Mouse (Mus musculus) liver, embryonic 11.5 days (tissue): ENCODE measurements at regions not wholly inside any gene's neighbourhood (a gene's known extent, or its start where the extent isn't known, plus 50 kb on each side); places are given as distances from the start of the nearest gene placed in this dataset.
"Not testable (repeated sequence)": the region's sequence is repeated elsewhere in the genome, so short reads cannot be mapped to it uniquely, and the experiment has no call there.

Source experiments
- ATAC-seq: fragments of 200-750 bp; cut with Nextera tagmentation; replicated peaks from 2 replicates; pipeline ENCODE4 v1.8.0; 2017; ENCODE audit warnings: moderate number of reproducible peaks, mild to moderate bottlenecking, moderate TSS enrichment, moderate library complexity; ENCODE audit not compliant: low FRiP score
- DNase-seq: peaks from one replicate; pipeline ENCODE4 v3.0.0-alpha.2; 2017; ENCODE audit warnings: low spot score
- H3K27ac ChIP-seq: fragments of 300-500 bp; sonication (generic); 2 replicates; pipeline ENCODE4 v1.5.1; 2014; ENCODE audit warnings: mild to moderate bottlenecking, low read depth, low read length, control low read depth
- H3K27me3 ChIP-seq: fragments of 300-500 bp; sonication (generic); replicated peaks from 2 replicates; pipeline ENCODE4 v1.6.1; 2014; ENCODE audit warnings: low read length, mixed read lengths; ENCODE audit not compliant: control insufficient read depth, insufficient read depth
- H3K36me3 ChIP-seq: fragments of 300-500 bp; sonication (generic); 2 replicates; pipeline ENCODE4 v1.6.1; 2014; ENCODE audit warnings: mild to moderate bottlenecking, low read length, moderate library complexity, mixed read lengths; ENCODE audit not compliant: control insufficient read depth, insufficient read depth
- H3K4me1 ChIP-seq: fragments of 300-500 bp; sonication (generic); replicated peaks from 2 replicates; pipeline ENCODE4 v1.6.1; 2014; ENCODE audit warnings: low read length, mixed read lengths; ENCODE audit not compliant: control insufficient read depth, insufficient read depth
- H3K4me2 ChIP-seq: fragments of 300-500 bp; sonication (generic); 2 replicates; pipeline ENCODE4 v1.6.1; 2014; ENCODE audit warnings: mild to moderate bottlenecking, control low read depth, moderate library complexity
- H3K4me3 ChIP-seq: fragments of 300-500 bp; sonication (generic); 2 replicates; pipeline ENCODE4 v1.5.1; 2014; ENCODE audit warnings: low read depth, low read length, control low read depth
- H3K9ac ChIP-seq: fragments of 300-500 bp; sonication (generic); 2 replicates; pipeline ENCODE4 v1.6.1; 2014; ENCODE audit warnings: low read depth, low read length, control low read depth
- H3K9me3 ChIP-seq: fragments of 300-500 bp; sonication (generic); 2 replicates; pipeline ENCODE4 v1.6.1; 2016; ENCODE audit warnings: low read length, inconsistent platforms, mixed read lengths; ENCODE audit not compliant: control insufficient read depth
- WGBS: fragments of 180-500 bp; shearing (Covaris S2); extraction: QIAGEN DNeasy Blood & Tissue Kit; methylation state at CpG from one replicate; pipeline ENCODE4 v1.1.7; 2014; 5-methylcytosine and 5-hydroxymethylcytosine counted together

DNA sequence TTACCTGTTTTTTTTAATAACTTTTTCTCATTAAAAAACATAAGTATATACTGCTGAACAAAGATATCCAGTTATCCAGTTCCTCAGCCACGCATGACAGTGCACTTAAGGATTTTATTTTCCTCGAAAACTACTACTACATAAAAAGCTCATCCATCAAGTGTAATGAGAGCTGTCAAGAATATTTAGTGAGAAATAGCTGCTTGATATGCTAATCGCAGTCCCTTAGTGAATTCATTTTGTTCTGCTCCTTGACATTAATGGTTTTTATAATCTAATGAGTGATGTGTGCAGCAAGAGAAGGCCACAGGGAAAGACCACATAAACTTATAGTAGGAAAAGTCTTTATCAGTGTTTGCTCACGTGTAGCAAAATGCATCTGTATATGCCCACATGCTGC, 754.0 kb upstream of the Slc39a10 start:
- Histone ChIP-seq H3K36me3 (no peaks in the 10 kb centered on the region), H3K4me3 (no peak overlapping the region), H3K9me3 (no peaks in the 10 kb centered on the region), H3K4me1 (no peaks in the 10 kb centered on the region), H3K9ac (no peak overlapping the region), H3K27ac (no peak overlapping the region), H3K27me3 (no peaks in the 10 kb centered on the region), H3K4me2 (no peak overlapping the region)
- no peak for ATAC-seq
- 66% methylated on average over 4 of the region's 4 CpGs for WGBS
- no peak for DNase-seq

DNA sequence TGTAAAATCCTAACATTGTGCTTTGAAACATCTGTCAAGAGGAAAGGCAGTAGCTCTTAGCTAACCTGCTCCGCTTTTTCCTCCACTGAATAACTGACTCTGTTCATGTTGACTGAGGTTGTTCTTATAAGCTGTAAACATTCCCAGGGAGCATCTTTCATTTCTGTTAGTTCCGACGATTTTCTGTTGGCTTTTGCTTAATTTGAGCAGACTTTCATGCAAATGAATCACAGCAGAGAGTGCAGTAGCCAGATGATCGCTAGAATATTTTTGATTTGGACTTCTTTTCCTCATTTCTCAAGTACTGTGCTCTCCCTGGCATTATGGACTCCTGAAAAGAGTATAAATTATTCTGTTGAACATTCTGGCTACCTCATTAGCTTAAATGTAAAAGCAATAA, 713.9 kb upstream of the Slc39a10 start:
- Histone ChIP-seq H3K4me2 (no peak overlapping the region), H3K27ac (no peak overlapping the region), H3K36me3 (no peaks in the 10 kb centered on the region), H3K27me3 (no peaks in the 10 kb centered on the region), H3K9ac (no peak overlapping the region), H3K9me3 (no peaks in the 10 kb centered on the region), H3K4me3 (no peak overlapping the region), H3K4me1 (no peaks in the 10 kb centered on the region)
- DNase-seq (no peak), ATAC-seq (no peak)
- 78% methylated on average over 4 of the region's 4 CpGs for WGBS

DNA sequence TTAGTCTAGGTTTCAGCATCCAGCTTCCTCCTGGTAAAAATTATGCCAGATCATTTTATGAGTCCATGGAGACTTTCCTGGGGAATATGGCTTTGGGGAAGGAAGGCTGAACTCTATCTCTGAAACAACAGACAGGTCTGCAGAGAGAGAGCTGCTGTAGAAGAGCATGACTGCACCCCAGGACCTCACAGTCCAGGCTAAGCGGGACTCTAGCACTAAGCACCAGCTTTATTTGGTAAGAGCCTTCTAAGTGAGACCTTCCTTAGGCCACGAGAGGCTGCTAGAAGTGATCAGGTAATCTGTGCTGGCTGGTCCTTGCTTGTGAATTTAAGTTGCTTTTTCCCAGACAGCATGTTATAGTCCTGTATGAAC, 711.3 kb upstream of the Slc39a10 start:
- Histone ChIP-seq H3K4me2 (no peak overlapping the region), H3K9me3 (no peaks in the 10 kb centered on the region), H3K27ac (no peak overlapping the region), H3K4me3 (no peak overlapping the region), H3K4me1 (no peaks in the 10 kb centered on the region), H3K36me3 (no peaks in the 10 kb centered on the region), H3K9ac (no peak overlapping the region), H3K27me3 (no peaks in the 10 kb centered on the region)
- DNase-seq (no peak), ATAC-seq (no peak)
- 46% methylated on average over 2 of the region's 2 CpGs for WGBS

DNA sequence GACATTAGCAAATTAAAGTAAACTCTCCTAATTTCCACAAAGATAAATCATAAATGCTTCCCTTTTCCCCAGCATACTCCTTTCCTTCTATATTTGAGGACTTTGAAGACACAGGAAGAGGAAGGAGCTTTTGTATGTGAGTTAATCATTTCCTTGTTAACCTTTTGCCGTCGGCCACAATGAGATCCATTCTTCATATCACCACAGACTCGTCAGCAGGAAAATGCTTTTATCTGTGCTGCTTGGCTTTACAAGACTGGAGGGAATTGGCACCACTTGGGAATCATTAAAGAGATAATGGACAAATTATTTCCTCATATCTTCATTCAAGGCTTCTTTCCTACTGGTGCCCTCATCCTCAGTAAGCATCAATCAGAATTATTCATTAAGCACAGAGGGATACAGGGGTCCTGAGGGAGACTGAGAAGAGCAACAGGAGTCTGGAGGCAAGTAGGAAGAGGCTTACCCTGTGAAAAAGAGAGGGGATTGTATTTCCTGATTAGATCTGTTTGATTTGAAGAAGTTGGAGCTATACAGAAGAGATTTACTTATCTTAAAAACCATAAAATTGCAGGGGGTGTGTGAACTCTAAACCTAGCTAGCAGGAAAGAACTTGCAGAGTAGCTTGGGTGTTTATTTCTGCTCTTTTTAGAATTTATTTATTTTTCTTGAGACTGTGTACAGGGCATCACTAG, 710.8 kb upstream of the Slc39a10 start:
- WGBS: 29% methylated on average over 3 of the region's 3 CpGs
- Histone ChIP-seq H3K4me3 (no peak overlapping the region), H3K36me3 (no peaks in the 10 kb centered on the region), H3K9ac (no peak overlapping the region), H3K4me2 (no peak overlapping the region), H3K27ac (no peak overlapping the region), H3K9me3 (no peaks in the 10 kb centered on the region), H3K27me3 (no peaks in the 10 kb centered on the region), H3K4me1 (no peaks in the 10 kb centered on the region)
- no peak for ATAC-seq
- DNase-seq: no peak

DNA sequence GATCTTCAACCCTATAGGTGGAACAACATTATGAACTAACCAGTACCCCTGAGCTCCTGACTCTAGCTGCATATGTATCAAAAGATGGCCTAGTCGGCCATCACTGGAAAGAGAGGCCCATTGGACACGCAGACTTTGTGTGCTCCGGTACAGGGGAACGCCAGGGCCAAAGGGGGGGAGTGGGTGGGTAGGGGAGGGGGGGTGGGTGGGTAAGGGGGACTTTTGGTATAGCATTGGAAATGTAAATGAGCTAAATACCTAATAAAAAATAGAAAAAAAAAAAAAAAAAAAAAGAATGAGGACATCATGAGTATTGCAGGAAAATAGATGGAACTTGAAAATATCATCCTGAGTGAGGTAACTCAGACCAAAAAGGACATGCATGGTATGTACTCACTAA, 701.0 kb upstream of the Slc39a10 start:
- ATAC-seq, H3K27ac ChIP-seq, H3K27me3 ChIP-seq, H3K36me3 ChIP-seq, H3K9me3 ChIP-seq, H3K4me1 ChIP-seq, DNase-seq, H3K4me3 ChIP-seq, H3K4me2 ChIP-seq, H3K9ac ChIP-seq: not testable (repeated sequence)
- WGBS: 60% methylated on average over 1 of the region's 4 CpGs

DNA sequence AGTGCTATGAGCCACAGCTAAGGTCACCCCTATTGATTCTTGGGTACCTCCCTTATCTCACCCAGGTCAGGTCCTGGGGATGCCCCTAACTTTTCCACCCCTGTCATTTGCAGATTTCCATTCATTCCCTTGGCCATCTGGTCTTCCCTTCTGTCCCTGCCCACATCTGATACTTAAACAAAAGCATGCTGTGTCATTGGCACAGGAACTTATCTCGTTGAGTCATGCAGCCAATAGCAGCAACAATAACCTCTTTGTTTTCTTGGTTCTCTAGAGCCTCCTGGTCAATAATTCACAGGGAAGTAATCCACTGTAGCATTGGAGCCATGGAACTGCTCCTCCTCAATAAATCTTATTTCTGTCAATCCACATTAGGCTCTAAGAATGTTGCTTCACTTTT, 653.0 kb upstream of the Slc39a10 start:
- H3K27me3 ChIP-seq: no peaks in the 10 kb centered on the region
- DNase-seq (no peak), ATAC-seq (no peak)
- H3K9me3 ChIP-seq: no peaks in the 10 kb centered on the region
- no peak overlapping the region for H3K4me2 ChIP-seq
- H3K36me3 ChIP-seq: no peaks in the 10 kb centered on the region
- no peaks in the 10 kb centered on the region for H3K4me1 ChIP-seq
- no peak overlapping the region for H3K9ac ChIP-seq
- H3K27ac ChIP-seq: no peak overlapping the region
- 61% methylated on average over 1 of the region's 1 CpGs for WGBS
- H3K4me3 ChIP-seq: no peak overlapping the region

DNA sequence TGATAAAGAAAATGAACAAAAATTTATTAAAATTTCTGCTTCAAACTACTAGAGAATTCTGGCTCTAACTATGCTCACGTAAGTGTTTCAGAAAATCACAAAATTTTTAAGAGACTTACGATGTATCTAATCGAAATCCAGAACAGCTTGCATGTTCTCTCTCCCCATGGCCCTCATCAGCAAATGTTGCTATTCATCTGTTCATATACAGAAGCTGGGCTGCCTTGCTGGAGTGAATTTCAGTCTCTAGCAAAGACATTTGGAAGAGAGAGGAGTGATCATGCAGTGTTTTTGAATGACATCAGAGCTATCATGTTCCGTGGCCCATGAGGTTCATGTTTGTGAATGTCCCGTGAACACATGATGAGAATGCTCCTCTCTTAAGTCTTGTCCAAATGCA, 618.8 kb upstream of the Slc39a10 start:
- DNase-seq (no peak), ATAC-seq (no peak)
- H3K4me3 ChIP-seq: no peak overlapping the region
- no peaks in the 10 kb centered on the region for H3K4me1 ChIP-seq
- no peak overlapping the region for H3K4me2 ChIP-seq
- no peaks in the 10 kb centered on the region for H3K27me3 ChIP-seq
- no peaks in the 10 kb centered on the region for H3K9me3 ChIP-seq
- WGBS: 88% methylated on average over 5 of the region's 5 CpGs
- no peak overlapping the region for H3K9ac ChIP-seq
- H3K36me3 ChIP-seq: no peaks in the 10 kb centered on the region
- no peak overlapping the region for H3K27ac ChIP-seq

DNA sequence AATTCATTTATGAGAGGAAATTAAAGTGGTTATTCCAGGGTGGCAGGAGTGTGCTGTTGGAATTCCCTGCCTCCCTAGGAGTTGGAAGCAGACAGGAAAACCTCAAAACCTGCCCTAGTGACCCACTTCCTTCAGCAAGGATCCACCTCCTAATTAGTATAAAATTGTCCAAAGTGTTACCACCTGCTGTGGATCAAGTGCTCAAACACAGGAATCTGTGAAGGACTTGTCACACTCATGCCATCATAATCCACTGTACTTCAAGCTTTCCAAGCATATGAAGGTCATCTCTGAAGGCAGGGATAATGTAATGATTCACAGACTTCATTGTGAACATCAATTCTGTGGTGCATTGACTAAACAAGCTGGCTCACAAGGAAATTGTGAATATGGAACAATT, 615.1 kb upstream of the Slc39a10 start:
- Histone ChIP-seq H3K4me2 (no peak overlapping the region), H3K9me3 (no peaks in the 10 kb centered on the region), H3K27ac (no peak overlapping the region), H3K36me3 (no peaks in the 10 kb centered on the region), H3K4me1 (no peaks in the 10 kb centered on the region), H3K4me3 (no peak overlapping the region), H3K27me3 (no peaks in the 10 kb centered on the region), H3K9ac (no peak overlapping the region)
- no peak for DNase-seq
- ATAC-seq: no peak

DNA sequence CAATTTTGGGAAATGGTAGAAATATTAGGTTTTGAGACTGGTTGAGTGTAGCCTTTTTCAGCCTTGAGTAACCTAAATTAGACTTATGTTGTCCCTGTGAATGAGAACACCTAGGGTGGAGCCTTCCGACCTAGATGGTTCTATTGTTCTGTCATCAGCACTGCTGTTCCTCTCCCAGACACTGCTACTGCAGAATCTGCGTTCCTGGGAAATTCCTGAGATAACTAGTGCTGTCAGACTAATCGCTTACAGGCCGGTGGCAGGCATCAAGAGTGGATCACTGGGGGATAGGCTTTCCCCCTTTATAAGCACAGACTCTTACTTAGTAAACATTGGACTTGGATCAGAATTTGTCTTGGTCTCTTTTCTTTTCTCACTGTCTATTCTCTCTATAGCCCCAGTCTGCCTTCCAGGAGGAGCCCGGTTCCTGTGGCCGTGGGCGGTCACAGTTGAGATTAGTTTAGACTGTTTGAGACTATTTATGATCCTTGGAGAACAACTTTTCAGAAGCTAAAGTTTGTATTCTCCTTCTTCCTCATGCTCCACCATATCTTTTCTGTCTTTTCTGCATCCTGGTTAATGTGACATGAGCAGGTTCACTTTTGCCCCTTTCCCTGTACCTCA, 596.0 kb upstream of the Slc39a10 start:
- 60% methylated on average over 7 of the region's 7 CpGs for WGBS
- Histone ChIP-seq H3K9ac (no peak overlapping the region), H3K9me3 (no peaks in the 10 kb centered on the region), H3K4me2 (no peak overlapping the region), H3K27ac (no peak overlapping the region), H3K27me3 (no peaks in the 10 kb centered on the region), H3K36me3 (no peaks in the 10 kb centered on the region), H3K4me1 (no peaks in the 10 kb centered on the region), H3K4me3 (no peak overlapping the region)
- ATAC-seq (no peak), DNase-seq (no peak)
